Mouse (Mus musculus): ENCODE data around the gene Eml2.

The Eml2 gene

GRCm38 (mm10) chr7:19154796-19155195, 21.4 kb upstream of the Eml2 start:
- ChIA-PET POLR2A (interaction anchor here in 3 of 4 experiments (0.7 to 1.7 kb wide), 10 partner anchors 10 to 152 kb away, joined by 3 to 9 read pairs (median 4); partner anchors contain the start of gene Six5 (in 1 of the 3)), CTCF (interaction anchor here in 3 of 4 experiments (0.5 to 1.4 kb wide), 4 partner anchors 9 to 117 kb away, joined by 3 to 8 read pairs (median 4); partner anchors contain the start of gene Dmwd (in 1 of the 3))

- CTCF ChIA-PET: interaction anchor here (0.5 to 1.6 kb wide), 28 partner anchors 8 to 595 kb away, joined by 3 to 10 read pairs (median 4); partner anchors contain the start of genes Dmwd (in 2 of the 4), Fosb (in 1 of the 4), Gipr (in 1 of the 4) and Gm4969 (in 1 of the 4)
- POLR2A ChIA-PET: interaction anchor here in 3 of 4 experiments (0.5 to 1.7 kb wide), 19 partner anchors 8 to 590 kb away, joined by 3 to 9 read pairs (median 4); partner anchors contain the start of genes Eml2 (in 1 of the 3), Six5 (in 1 of the 3) and Vasp (in 1 of the 3)
Observed at GRCm38 (mm10) chr7:19155825-19156475, 20.3 kb upstream of the Eml2 start.

- POLR2A ChIA-PET: interaction anchor here in 1 of 4 experiments (1.4 to 1.6 kb wide), 3 partner anchors 9 to 21 kb away, joined by 3 to 5 read pairs (median 4); partner anchors contain the start of genes Eml2 and Gipr
- CTCF ChIA-PET: interaction anchor here in 2 of 4 experiments (0.8 to 1.7 kb wide), 4 partner anchors 12 to 138 kb away, joined by 3 to 5 read pairs (median 3); partner anchors contain the start of gene Ppm1n (in 1 of the 2)
Observed at GRCm38 (mm10) chr7:19157160-19157800, 18.9 kb upstream of the Eml2 start.

- POLR2A ChIA-PET: interaction anchor here in 2 of 4 experiments (1.1 to 1.4 kb wide), 2 partner anchors 8 to 13 kb away, joined by 3 read pairs; partner anchors contain the start of gene Gipr (in 1 of the 2)
- CTCF ChIA-PET: interaction anchor here in 2 of 4 experiments (1.1 to 1.7 kb wide), 3 partner anchors 13 to 23 kb away, joined by 3 to 5 read pairs (median 3); no protein-coding TSS in a partner anchor
Observed at GRCm38 (mm10) chr7:19158601-19159000, 17.6 kb upstream of the Eml2 start.

GRCm38 (mm10) chr7:19159411-19159810, 16.8 kb upstream of the Eml2 start:
- ChIA-PET POLR2A (interaction anchor here in 1 of 4 experiments (1.1 kb wide), 1 partner anchor 14 kb away, joined by 3 read pairs; no protein-coding TSS in a partner anchor), CTCF (interaction anchor here in 1 of 4 experiments (0.8 to 1.2 kb wide), 2 partner anchors 19 to 24 kb away, joined by 3 read pairs; no protein-coding TSS in a partner anchor)

- POLR2A ChIA-PET: interaction anchor here in 1 of 4 experiments (0.6 kb wide), 1 partner anchor 67 kb away, joined by 3 read pairs; no protein-coding TSS in a partner anchor
- CTCF ChIA-PET: no interaction called here
Observed at GRCm38 (mm10) chr7:19160115-19160514, 16.1 kb upstream of the Eml2 start.

- POLR2A ChIA-PET: interaction anchor here in 2 of 4 experiments (1.4 to 3.4 kb wide), 7 partner anchors 13 to 146 kb away, joined by 5 to 21 read pairs (median 10); partner anchors contain the start of genes Eml2 (in 2 of the 2), Fbxo46 (in 1 of the 2), Fosb (in 1 of the 2) and Qpctl (in 1 of the 2)
Observed at GRCm38 (mm10) chr7:19162928-19163327, 13.3 kb upstream of the Eml2 start.

GRCm38 (mm10) chr7:19163752-19164151, 12.5 kb upstream of the Eml2 start:
- CTCF ChIA-PET: interaction anchor here (0.5 to 3.8 kb wide), 44 partner anchors 8 to 272 kb away, joined by 3 to 31 read pairs (median 4); partner anchors contain the start of genes Eml2 (in 1 of the 4), Gm4969 (in 1 of the 4), Qpctl (in 1 of the 4) and Rsph6a (in 1 of the 4)
- POLR2A ChIA-PET: interaction anchor here in 3 of 4 experiments (0.5 to 3.4 kb wide), 44 partner anchors 8 to 560 kb away, joined by 3 to 21 read pairs (median 4); partner anchors contain the start of genes Eml2 (in 2 of the 3), Ppm1n (in 2 of the 3), Snrpd2 (in 2 of the 3) and Vasp (in 2 of the 3)

More at GRCm38 (mm10) chr7:19162928-19163327, 13.3 kb upstream of the Eml2 start:
- CTCF ChIA-PET: interaction anchor here in 3 of 4 experiments (0.9 to 3.8 kb wide), 6 partner anchors 13 to 76 kb away, joined by 3 to 31 read pairs (median 4); partner anchors contain the start of gene Eml2 (in 1 of the 3)

- ChIA-PET POLR2A (interaction anchor here in 3 of 4 experiments (0.5 to 3.4 kb wide), 47 partner anchors 8 to 560 kb away, joined by 3 to 21 read pairs (median 4); partner anchors contain the start of genes Eml2 (in 2 of the 3), Ppm1n (in 2 of the 3), Snrpd2 (in 2 of the 3) and Vasp (in 2 of the 3)), CTCF (interaction anchor here (0.5 to 3.8 kb wide), 51 partner anchors 8 to 272 kb away, joined by 3 to 31 read pairs (median 4); partner anchors contain the start of genes Eml2 (in 1 of the 4), Gm4969 (in 1 of the 4), Qpctl (in 1 of the 4) and Rsph6a (in 1 of the 4))
Observed at GRCm38 (mm10) chr7:19164189-19164588, 12.0 kb upstream of the Eml2 start.

GRCm38 (mm10) chr7:19164978-19165377, 11.2 kb upstream of the Eml2 start:
- CTCF ChIA-PET: interaction anchor here (0.6 to 3.8 kb wide), 24 partner anchors 9 to 273 kb away, joined by 3 to 31 read pairs (median 4); partner anchors contain the start of genes Eml2 (in 1 of the 4) and Six5 (in 1 of the 4)
- POLR2A ChIA-PET: interaction anchor here in 3 of 4 experiments (0.6 to 3.4 kb wide), 21 partner anchors 9 to 205 kb away, joined by 3 to 21 read pairs (median 5); partner anchors contain the start of genes Eml2 (in 1 of the 3), Fosb (in 1 of the 3), Snrpd2 (in 1 of the 3) and Vasp (in 1 of the 3)

GRCm38 (mm10) chr7:19165656-19166423, 10.4 kb upstream of the Eml2 start, which contains the start of gene Gipr:
TSS of gene Gipr (minus strand) at chr7:19166127.
- POLR2A ChIA-PET: interaction anchor here in 3 of 4 experiments (0.6 to 3.4 kb wide), 12 partner anchors 8 to 161 kb away, joined by 3 to 21 read pairs (median 4); partner anchors contain the start of genes Eml2 (in 1 of the 3), Fbxo46 (in 1 of the 3) and Gm4969 (in 1 of the 3)
- CTCF ChIA-PET: interaction anchor here in 3 of 4 experiments (0.5 to 3.8 kb wide), 10 partner anchors 10 to 340 kb away, joined by 3 to 31 read pairs (median 4); partner anchors contain the start of genes Eml2 (in 1 of the 3), Opa3 (in 1 of the 3) and Six5 (in 1 of the 3)

- CTCF ChIA-PET: interaction anchor here in 1 of 4 experiments (1.1 kb wide), 1 partner anchor 14 kb away, joined by 4 read pairs; no protein-coding TSS in a partner anchor
- POLR2A ChIA-PET: interaction anchor here in 2 of 4 experiments (1.4 to 1.5 kb wide), 2 partner anchors 47 kb away, joined by 3 to 4 read pairs; partner anchors contain the start of gene Fbxo46 (in 1 of the 2)
Observed at GRCm38 (mm10) chr7:19166990-19167389, 9.2 kb upstream of the Eml2 start.

- POLR2A ChIA-PET: interaction anchor here in 1 of 4 experiments (1.2 to 1.5 kb wide), 2 partner anchors 8 to 33 kb away, joined by 3 read pairs; no protein-coding TSS in a partner anchor
- CTCF ChIA-PET: interaction anchor here in 2 of 4 experiments (1.0 to 1.2 kb wide), 2 partner anchors 37 to 48 kb away, joined by 3 read pairs; no protein-coding TSS in a partner anchor
Observed at GRCm38 (mm10) chr7:19169506-19169905, 6.7 kb upstream of the Eml2 start.

- ChIA-PET POLR2A (interaction anchor here in 1 of 4 experiments (1.5 kb wide), 1 partner anchor 32 kb away, joined by 3 read pairs; no protein-coding TSS in a partner anchor), CTCF (interaction anchor here in 1 of 4 experiments (0.6 kb wide), 1 partner anchor 31 kb away, joined by 3 read pairs; no protein-coding TSS in a partner anchor)
Observed at GRCm38 (mm10) chr7:19170142-19170541, 6.1 kb upstream of the Eml2 start.

GRCm38 (mm10) chr7:19171831-19172230, 4.4 kb upstream of the Eml2 start:
- ChIA-PET CTCF (interaction anchor here in 2 of 4 experiments (0.8 to 1.8 kb wide), 8 partner anchors 26 to 129 kb away, joined by 3 to 6 read pairs (median 4); no protein-coding TSS in a partner anchor), POLR2A (interaction anchor here in 3 of 4 experiments (0.6 to 1.5 kb wide), 9 partner anchors 16 to 32 kb away, joined by 3 to 4 read pairs (median 3); partner anchors contain the start of gene Snrpd2 (in 1 of the 3))

All from embryonic stem cell, embryonic (primary cell).